Mouse (Mus musculus) heart, embryonic 12.5 days (tissue): ENCODE data around the gene Trmt2a. TPM values are rescaled to one million over a fixed set of nuclear protein-coding genes. Genes with fewer than 3 reads are reported as not detected.

Experiments
- ATAC-seq: fragments of 200-750 bp; cut with Nextera tagmentation; 2 replicates; pipeline ENCODE4 v1.8.0; 2017; ENCODE audit warnings: moderate TSS enrichment, moderate library complexity; ENCODE audit not compliant: insufficient number of reproducible peaks, low FRiP score
- H3K27ac ChIP-seq: fragments of 300-500 bp; sonication (generic); 2 replicates; pipeline ENCODE4 v1.5.1; 2016; ENCODE audit warnings: mild to moderate bottlenecking, moderate library complexity; ENCODE audit not compliant: poor library complexity, severe bottlenecking
- H3K27me3 ChIP-seq: fragments of 300-500 bp; sonication (generic); replicated peaks from 2 replicates; pipeline ENCODE4 v1.6.1; 2016; ENCODE audit warnings: mild to moderate bottlenecking, moderate library complexity
- H3K36me3 ChIP-seq: fragments of 300-500 bp; sonication (generic); 2 replicates; pipeline ENCODE4 v1.6.1; 2016; ENCODE audit warnings: mild to moderate bottlenecking, moderate library complexity
- H3K4me1 ChIP-seq: fragments of 300-500 bp; sonication (generic); replicated peaks from 2 replicates; pipeline ENCODE4 v1.6.1; 2016; ENCODE audit warnings: mild to moderate bottlenecking
- H3K4me2 ChIP-seq: fragments of 300-500 bp; sonication (generic); 2 replicates; pipeline ENCODE4 v1.6.1; 2016; ENCODE audit warnings: mild to moderate bottlenecking, moderate library complexity
- H3K4me3 ChIP-seq: fragments of 300-500 bp; sonication (generic); 2 replicates; pipeline ENCODE4 v1.5.1; 2016; ENCODE audit warnings: mild to moderate bottlenecking
- H3K9ac ChIP-seq: fragments of 300-500 bp; sonication (generic); 2 replicates; pipeline ENCODE4 v1.6.1; 2016; ENCODE audit warnings: mild to moderate bottlenecking, moderate library complexity
- H3K9me3 ChIP-seq: fragments of 300-500 bp; sonication (generic); replicated peaks from 2 replicates; pipeline ENCODE4 v1.6.1; 2016; ENCODE audit warnings: mild to moderate bottlenecking, moderate library complexity
- WGBS: fragments of 180-500 bp; shearing (Covaris S2); methylation state at CpG from one replicate; pipeline ENCODE4 v1.1.7; 2016; 5-methylcytosine and 5-hydroxymethylcytosine counted together
- polyA plus RNA-seq: library from polyadenylated mRNA; unstranded; fragments of >200 nt; fragmentation: Nextera tagmentation; extraction: Ambion mirVana; gene quantifications from 2 replicates; pipeline ENCODE4 v1.2.1, GENCODE M21; 2016

The Trmt2a gene
- 57.2 and 61.9 TPM in 2 replicates for polyA plus RNA-seq

DNA sequence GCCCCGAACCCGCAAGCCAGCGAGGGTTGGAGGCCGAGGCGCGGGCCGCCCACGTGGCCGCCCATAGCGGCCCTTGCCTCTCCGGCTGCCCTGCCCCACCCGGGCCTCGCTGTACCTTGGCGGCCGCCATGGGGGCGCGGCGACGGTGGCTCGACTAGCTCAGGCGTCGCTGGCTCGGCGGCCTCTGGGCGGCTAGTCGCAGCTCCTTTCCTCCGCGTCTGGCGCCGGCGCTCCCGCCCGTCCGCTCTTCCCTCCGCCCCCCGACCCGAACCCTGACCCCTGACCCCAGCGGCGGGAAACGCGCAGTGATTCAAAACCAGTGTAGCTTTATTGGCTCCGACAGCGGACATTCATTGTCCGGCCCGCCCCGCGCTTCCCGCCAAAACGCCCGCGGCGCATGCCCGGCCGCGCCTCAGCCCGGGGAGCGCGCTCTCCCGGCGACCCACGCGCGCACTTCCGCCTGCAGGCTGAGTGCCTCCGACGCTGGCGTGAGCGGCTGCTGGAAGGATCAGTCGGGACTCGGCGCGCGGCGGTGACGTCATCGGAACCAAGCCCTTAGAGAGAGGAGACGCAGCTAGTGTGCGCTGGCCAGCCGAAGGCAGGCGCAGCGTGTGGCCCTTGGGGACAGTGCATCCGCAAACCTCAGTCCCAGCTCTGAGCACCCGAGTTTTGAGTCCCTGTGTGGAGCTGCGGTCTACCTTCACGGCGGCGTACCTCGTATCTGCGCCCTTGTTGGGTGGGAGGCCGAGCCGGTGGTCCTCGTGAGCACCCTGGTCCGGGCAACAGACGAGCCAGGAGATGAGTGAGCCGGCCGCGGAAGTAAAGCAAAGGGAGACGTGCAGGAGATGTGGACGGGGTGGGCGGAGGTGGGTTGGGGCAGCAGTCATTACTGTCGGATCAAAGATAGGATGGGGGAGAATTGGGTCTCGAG, at the start of gene Trmt2a, which contains the start of gene Ranbp1:
TSS of gene Trmt2a (plus strand) at position 247 of the 931 bp plus-strand sequence.
TSS of gene Ranbp1 (minus strand) at position 300 of the 931 bp plus-strand sequence.
- WGBS, result under 1% methylated on average over 98 of the region's 102 CpGs
- peaks cover 64% of the 10 kb centered on the region for H3K36me3 ChIP-seq
- H3K27me3 ChIP-seq, result no peaks in the 10 kb centered on the region
- ATAC-seq, result peak; percentile 93
- peak within 1 kb of the TSS; percentile 86 for H3K4me3 ChIP-seq
- H3K27ac ChIP-seq, result peak within 1 kb of the TSS; percentile 91
- H3K4me2 ChIP-seq, result peak within 1 kb of the TSS; percentile 93
- peaks cover 37% of the 10 kb centered on the region for H3K4me1 ChIP-seq
- H3K9me3 ChIP-seq, result no peaks in the 10 kb centered on the region
- H3K9ac ChIP-seq, result peak within 1 kb of the TSS; percentile 96

DNA sequence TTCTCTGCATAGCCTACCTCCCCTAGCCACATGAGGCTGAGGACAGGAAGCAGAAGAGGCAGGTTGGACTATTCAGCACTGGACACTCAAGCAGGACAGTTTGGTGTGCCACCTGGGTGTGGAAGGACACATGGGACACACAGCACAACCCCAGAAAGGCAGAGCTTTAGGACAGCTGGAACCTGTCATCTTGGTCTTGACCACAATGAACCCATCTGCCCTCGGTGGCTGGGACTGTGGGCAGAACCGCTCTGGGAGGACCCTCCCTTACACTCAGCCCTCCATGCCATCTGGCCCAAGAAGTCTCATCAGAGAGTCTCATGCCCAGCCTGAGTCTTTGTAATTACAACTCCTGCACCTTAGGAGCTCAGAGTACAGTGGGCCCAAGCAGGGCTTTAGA, 48.4 kb upstream of the Trmt2a start:
- Histone ChIP-seq H3K9ac (no peak overlapping the region), H3K27ac (no peak overlapping the region), H3K36me3 (no peaks in the 10 kb centered on the region), H3K4me2 (no peak overlapping the region), H3K9me3 (no peaks in the 10 kb centered on the region), H3K4me1 (peaks cover 6% of the 10 kb centered on the region; the same call in 1 of the 2 replicates), H3K27me3 (peaks cover 14% of the 10 kb centered on the region), H3K4me3 (no peak overlapping the region)
- 81% methylated on average over 2 of the region's 2 CpGs for WGBS
- no peak for ATAC-seq

GRCm38 (mm10) chr16:18201620-18202019, 46.9 kb upstream of the Trmt2a start:
- peaks cover 6% of the 10 kb centered on the region; the same call in 1 of the 2 replicates for H3K4me1 ChIP-seq
- 24% methylated on average over 1 of the region's 1 CpGs for whole genome bisulfite sequencing
- H3K27ac ChIP-seq, result no peak overlapping the region
- no peak overlapping the region for H3K4me3 ChIP-seq
- ATAC-seq, result no peak
- H3K9ac ChIP-seq, result no peak overlapping the region
- H3K27me3 ChIP-seq, result peaks cover 14% of the 10 kb centered on the region
- no peaks in the 10 kb centered on the region for H3K36me3 ChIP-seq
- H3K4me2 ChIP-seq, result no peak overlapping the region
- no peaks in the 10 kb centered on the region for H3K9me3 ChIP-seq

GRCm38 (mm10) chr16:18202061-18202460, 46.4 kb upstream of the Trmt2a start:
- H3K27ac ChIP-seq, result no peak overlapping the region
- 90% methylated on average over 1 of the region's 1 CpGs for WGBS

DNA sequence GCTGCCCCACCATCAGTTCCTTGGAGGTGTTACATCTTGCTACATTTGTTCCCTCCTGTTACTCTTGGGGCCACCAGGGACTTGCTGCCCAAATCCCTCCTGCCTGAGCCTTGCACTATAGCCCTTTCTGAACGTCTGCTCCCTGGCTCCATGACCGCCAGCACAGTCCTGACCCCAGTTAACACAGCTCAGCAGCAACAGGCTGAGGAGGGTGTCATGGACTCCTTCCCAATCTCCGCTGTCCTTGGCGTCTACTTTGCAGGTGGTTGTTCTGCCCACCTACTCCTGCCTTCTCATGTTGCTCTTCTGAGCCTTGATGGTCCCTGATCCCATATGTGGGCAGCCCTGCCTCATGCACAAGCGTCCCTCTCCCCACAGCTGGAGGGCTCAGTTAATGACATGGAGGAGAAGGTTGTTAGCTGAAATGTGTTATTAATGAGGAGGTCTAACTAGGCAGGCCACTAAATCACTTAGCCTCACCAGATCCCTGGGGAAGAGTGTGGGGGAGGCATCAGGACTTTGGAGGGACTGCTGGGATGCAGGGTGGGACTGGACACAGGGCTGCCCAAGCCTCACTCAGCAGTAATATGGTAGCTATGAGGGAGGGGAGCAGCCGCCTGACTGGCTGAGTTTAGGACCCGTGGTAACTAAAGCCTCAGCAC, 44.9 kb upstream of the Trmt2a start:
- Histone ChIP-seq H3K9ac (no peak overlapping the region), H3K4me3 (no peak overlapping the region), H3K4me2 (no peak overlapping the region), H3K9me3 (no peaks in the 10 kb centered on the region), H3K27me3 (peaks cover 7% of the 10 kb centered on the region), H3K27ac (no peak overlapping the region), H3K4me1 (peaks cover 6% of the 10 kb centered on the region; the same call in 1 of the 2 replicates), H3K36me3 (no peaks in the 10 kb centered on the region)
- whole genome bisulfite sequencing, result 70% methylated on average over 7 of the region's 7 CpGs
- no peak for ATAC-seq

More at GRCm38 (mm10) chr16:18202061-18202460, 46.4 kb upstream of the Trmt2a start:
- no peak for ATAC-seq
- Histone ChIP-seq H3K9me3 (no peaks in the 10 kb centered on the region), H3K27me3 (peaks cover 9% of the 10 kb centered on the region), H3K36me3 (no peaks in the 10 kb centered on the region), H3K4me2 (no peak overlapping the region), H3K4me1 (peaks cover 6% of the 10 kb centered on the region; the same call in 1 of the 2 replicates), H3K9ac (no peak overlapping the region), H3K4me3 (no peak overlapping the region)

DNA sequence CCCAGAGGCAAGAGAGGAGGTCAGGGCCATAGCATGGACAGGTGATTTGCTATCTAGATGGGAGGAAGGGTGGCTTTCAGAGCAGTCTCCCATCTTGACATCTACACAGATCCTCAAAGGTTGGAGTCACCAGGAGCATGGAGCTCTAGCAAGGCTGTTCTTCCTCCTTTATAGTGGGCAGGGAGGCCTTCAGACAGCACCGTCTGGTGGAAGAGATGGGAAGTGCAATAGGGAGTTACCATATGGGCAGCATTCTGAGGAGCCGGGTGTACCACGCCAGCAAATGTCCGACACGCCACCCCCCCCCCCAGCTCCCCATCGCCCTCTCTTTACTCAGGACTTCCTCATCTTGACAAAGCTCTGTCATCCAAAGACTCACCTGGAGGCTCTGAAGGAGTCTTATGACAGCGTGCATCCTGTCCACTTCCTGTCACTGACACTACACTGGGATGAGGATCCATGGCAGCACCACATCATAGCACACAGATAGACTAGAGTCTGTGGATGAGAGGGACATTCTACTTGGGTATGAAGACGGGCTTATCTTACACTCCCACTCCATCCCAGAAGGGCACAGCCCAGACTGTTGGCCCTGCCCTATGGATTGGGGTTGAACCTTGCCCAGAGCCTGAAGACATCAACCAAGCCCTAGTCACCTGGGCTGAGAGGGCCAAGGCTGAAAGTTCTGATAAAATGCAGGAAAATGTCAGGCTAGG, 37.6 kb upstream of the Trmt2a start:
- H3K27me3 ChIP-seq, result peaks cover 10% of the 10 kb centered on the region
- H3K4me1 ChIP-seq, result peaks cover 14% of the 10 kb centered on the region; the same call in 1 of the 2 replicates
- no peak overlapping the region for H3K4me2 ChIP-seq
- no peak overlapping the region for H3K27ac ChIP-seq
- H3K4me3 ChIP-seq, result no peak overlapping the region
- H3K9me3 ChIP-seq, result no peaks in the 10 kb centered on the region
- ATAC-seq, result no peak
- H3K36me3 ChIP-seq, result no peaks in the 10 kb centered on the region
- H3K9ac ChIP-seq, result no peak overlapping the region
- 20% methylated on average over 8 of the region's 8 CpGs for WGBS

- Histone ChIP-seq H3K27ac (no peak overlapping the region), H3K9me3 (no peaks in the 10 kb centered on the region), H3K27me3 (peaks cover 10% of the 10 kb centered on the region), H3K4me2 (no peak overlapping the region), H3K4me3 (no peak overlapping the region), H3K4me1 (peaks cover 14% of the 10 kb centered on the region; the same call in 1 of the 2 replicates), H3K9ac (no peak overlapping the region), H3K36me3 (no peaks in the 10 kb centered on the region)
- 41% methylated on average over 10 of the region's 10 CpGs for WGBS
- ATAC-seq, result no peak
These were observed 36.9 kb upstream of the Trmt2a start for GRCm38 (mm10) chr16:18211417-18212171.

- H3K9ac ChIP-seq, result no peak overlapping the region
- ATAC-seq, result no peak
- H3K4me1 ChIP-seq, result peaks cover 16% of the 10 kb centered on the region
- WGBS, result 55% methylated on average over 6 of the region's 6 CpGs
- H3K27ac ChIP-seq, result no peak overlapping the region
- no peaks in the 10 kb centered on the region for H3K36me3 ChIP-seq
- H3K4me2 ChIP-seq, result no peak overlapping the region
- H3K9me3 ChIP-seq, result no peaks in the 10 kb centered on the region
- peaks cover 10% of the 10 kb centered on the region; the same call in 1 of the 2 replicates for H3K27me3 ChIP-seq
- no peak overlapping the region for H3K4me3 ChIP-seq
These were observed 34.8 kb upstream of the Trmt2a start for GRCm38 (mm10) chr16:18213689-18214088.

DNA sequence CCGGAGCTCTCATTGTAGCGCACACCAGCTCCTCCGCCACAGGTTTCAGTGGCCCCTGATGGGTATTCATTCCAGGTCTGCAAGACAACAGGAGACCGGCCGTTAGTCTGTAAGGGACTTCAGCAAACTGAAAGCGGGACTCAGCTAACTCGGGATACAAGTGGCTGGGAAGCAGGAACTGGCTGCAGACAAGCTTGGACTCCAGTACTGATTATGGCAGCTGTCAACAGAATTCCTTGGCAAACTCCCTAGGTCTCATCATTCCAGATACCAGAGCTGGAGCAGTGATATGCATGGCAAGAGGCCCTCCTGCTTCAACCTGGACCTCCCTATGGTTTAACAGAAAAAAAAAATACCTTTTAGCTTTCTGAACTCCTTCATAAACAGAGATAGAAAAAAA, 33.6 kb upstream of the Trmt2a start:
- no peak for ATAC-seq
- Histone ChIP-seq H3K36me3 (no peaks in the 10 kb centered on the region), H3K4me3 (no peak overlapping the region), H3K27ac (peak overlapping the region; percentile 26; the same call in 1 of the 2 replicates), H3K4me2 (peak overlapping the region; percentile 9; the same call in 1 of the 2 replicates), H3K4me1 (peaks cover 20% of the 10 kb centered on the region), H3K27me3 (peaks cover 7% of the 10 kb centered on the region; the same call in 1 of the 2 replicates), H3K9me3 (no peaks in the 10 kb centered on the region), H3K9ac (no peak overlapping the region)
- whole genome bisulfite sequencing, result 53% methylated on average over 7 of the region's 7 CpGs

DNA sequence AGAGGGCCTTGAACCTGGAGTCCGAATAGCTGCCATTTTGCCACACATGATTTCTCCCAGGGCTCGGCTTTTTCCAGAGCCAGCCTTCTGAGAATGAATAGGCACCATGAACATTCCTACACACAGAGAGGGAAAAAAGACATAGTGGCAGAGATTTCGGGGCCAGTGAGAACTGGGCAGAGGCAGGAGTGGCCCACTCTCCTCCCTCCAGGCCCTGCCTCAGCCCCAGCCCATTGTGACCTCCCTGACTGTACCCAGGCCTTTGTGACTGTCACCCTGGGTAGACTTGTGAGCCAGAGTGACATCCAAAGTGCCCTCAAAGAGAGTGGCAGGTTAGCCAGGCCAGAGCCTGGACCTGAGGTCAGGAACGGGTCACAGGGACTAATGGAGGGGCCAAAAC, 30.9 kb upstream of the Trmt2a start, which contains the start of gene Ccdc188:
TSS of gene Ccdc188 (plus strand) at position 301 of the 400 bp plus-strand sequence.
- peaks cover 19% of the 10 kb centered on the region for H3K36me3 ChIP-seq
- WGBS, result 83% methylated on average over 4 of the region's 4 CpGs
- H3K4me3 ChIP-seq, result no peak within 1 kb of the TSS
- H3K4me2 ChIP-seq, result no peak within 1 kb of the TSS
- no peaks in the 10 kb centered on the region for H3K9me3 ChIP-seq
- 0 out of 2 replicates have a peak within 1 kb of the TSS, but pooled peaks have one; percentile 6 for H3K9ac ChIP-seq
- H3K27me3 ChIP-seq, result no peaks in the 10 kb centered on the region
- peaks cover 23% of the 10 kb centered on the region for H3K4me1 ChIP-seq
- no peak within 1 kb of the TSS for H3K27ac ChIP-seq
- no peak for ATAC-seq
